Comparison of ENCODE assay signal across 23 mouse cellular contexts in the genomic region with DNA sequence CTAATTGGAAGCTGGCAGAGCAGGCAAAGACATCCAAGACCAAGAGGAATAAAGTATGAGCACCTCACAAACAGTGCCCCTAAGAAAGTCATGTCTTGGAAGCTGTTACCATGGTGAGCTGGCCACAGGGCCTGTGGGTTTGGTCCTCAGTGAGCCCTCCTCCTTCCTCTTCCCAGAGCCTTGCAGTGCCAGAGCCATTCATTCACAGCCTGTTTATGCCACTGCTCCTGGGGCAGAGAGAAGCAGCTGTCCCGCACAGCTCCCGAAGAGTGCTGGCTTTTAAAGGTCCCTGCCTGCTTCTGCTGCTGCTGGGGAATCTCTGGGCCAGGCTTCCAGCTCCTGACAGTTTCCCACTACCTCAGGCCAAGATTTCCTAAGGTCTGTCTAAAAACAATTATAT. TPM values are rescaled to one million over a fixed set of nuclear protein-coding genes. Genes with fewer than 3 reads are reported as not detected.
A peak's percentile ranks its signal among the peaks of the same experiment; 100 is the strongest.
DNase-seq lines count a peak whose midpoint lies in the region; ATAC-seq and TF ChIP-seq lines count a peak whose summit lies in the region.
"Had no signal": no experiment of that assay in that cellular context is flagged by ENCODE, and none has a peak within 500 bp of the region (broad histone marks: within the 10 kb centered on the region; RNA-seq: fewer than 3 reads in every experiment).

No protein-coding gene starts in this region.

- H3ac ChIP-seq in myocyte (ENCODE audit: control insufficient read depth, insufficient read length): no peak overlapping the region

- 25% methylated on average over 2 of the region's 2 CpGs for WGBS in forebrain, embryonic 14.5 days
- WGBS in forebrain, embryonic 12.5 days: 46% methylated on average over 2 of the region's 2 CpGs

- ATAC-seq in forebrain, embryonic 14.5 days: 0 out of 2 replicates have a peak, but pooled peaks have one; percentile 44
- ATAC-seq in forebrain, embryonic 12.5 days (ENCODE audit: low FRiP score): no peak
- ATAC-seq: activated CD4-positive, CD25-positive, alpha-beta regulatory T cell, adult 4 months; intestine, embryonic 15.5 days; liver, embryonic 12.5 days; Patski had no signal

- no peaks in the 10 kb centered on the region for H3K4me1 ChIP-seq in forebrain, embryonic 14.5 days (ENCODE audit: control insufficient read depth, insufficient read depth, low read length)
- H3K4me1 ChIP-seq in forebrain, embryonic 12.5 days: no peaks in the 10 kb centered on the region
- no peaks in the 10 kb centered on the region for H3K4me1 ChIP-seq in cortical plate, adult 2 months (ENCODE audit: control insufficient read depth, insufficient read depth, low read length)
- H3K4me1 ChIP-seq: intestine, embryonic 15.5 days; kidney, embryonic 15.5 days; liver, embryonic 12.5 days had no signal

- TF ChIP-seq CTCF in cortical plate, adult 2 months (IDR thresholded peaks at IDR 0.05; ENCODE audit: extremely low read depth, insufficient read depth, low read length): no peak

- no peak overlapping the region for H3K9ac ChIP-seq in forebrain, embryonic 14.5 days (ENCODE audit: low read length)
- H3K9ac ChIP-seq in forebrain, embryonic 12.5 days: no peak overlapping the region
- H3K9ac ChIP-seq: intestine, embryonic 15.5 days; kidney, embryonic 15.5 days; liver, embryonic 12.5 days; lung, embryonic 14.5 days had no signal

- no peak overlapping the region for H3K4me2 ChIP-seq in forebrain, embryonic 14.5 days (ENCODE audit: low read length)
- no peak overlapping the region for H3K4me2 ChIP-seq in forebrain, embryonic 12.5 days
- H3K4me2 ChIP-seq in myocyte (ENCODE audit: low read depth): no peak overlapping the region
- H3K4me2 ChIP-seq: heart, embryonic 11.5 days; intestine, embryonic 15.5 days; kidney, embryonic 15.5 days; liver, embryonic 12.5 days; lung, embryonic 14.5 days had no signal

- DNase-seq in forebrain, embryonic 14.5 days (ENCODE audit: low spot score): peak; percentile 45
- peak; percentile 44 for DNase-seq in left cerebral cortex, postnatal 4 days
- DNase-seq in left cerebral cortex, adult 18-20 months (ENCODE audit: low spot score in 2 of 2): no peak
- DNase-seq in lung, postnatal 25 days (ENCODE audit: low spot score): no peak
- DNase-seq in urinary bladder, postnatal 36 days (ENCODE audit: low spot score in 2 of 2): no peak
- DNase-seq: adrenal gland, postnatal 14 days; cerebellum, adult 8-10 months; lung, embryonic 14.5 days; thymus, adult 18-20 months had no signal

- no peaks in the 10 kb centered on the region for H3K36me3 ChIP-seq in forebrain, embryonic 14.5 days (ENCODE audit: control insufficient read depth, insufficient read depth, low read length)
- no peaks in the 10 kb centered on the region for H3K36me3 ChIP-seq in forebrain, embryonic 12.5 days (replicated peaks)
- H3K36me3 ChIP-seq in myocyte (ENCODE audit: control insufficient read depth, insufficient read depth): no peaks in the 10 kb centered on the region
- H3K36me3 ChIP-seq: intestine, embryonic 15.5 days; kidney, embryonic 15.5 days; liver, embryonic 12.5 days had no signal

- H3K27me3 ChIP-seq in forebrain, embryonic 14.5 days (replicated peaks; ENCODE audit: control insufficient read depth, insufficient read depth, low read length): no peaks in the 10 kb centered on the region
- H3K27me3 ChIP-seq in forebrain, embryonic 12.5 days: no peaks in the 10 kb centered on the region
- H3K27me3 ChIP-seq in myocyte (ENCODE audit: control insufficient read depth, insufficient read depth, insufficient read length): no peaks in the 10 kb centered on the region
- H3K27me3 ChIP-seq: intestine, embryonic 15.5 days; kidney, embryonic 15.5 days; Patski had no signal

- intact Hi-C loops in left cerebral cortex, postnatal 4 days (cut with DNase I): no loop called here

- TF ChIP-seq POLR2A in cortical plate, adult 2 months (IDR thresholded peaks at IDR 0.05; ENCODE audit: extremely low read depth, insufficient read depth, low read length): peak; percentile 48; the same call in 1 of the 2 replicates
- no peak for TF ChIP-seq POLR2A in myocyte (IDR thresholded peaks at IDR 0.05; ENCODE audit: insufficient read length, low read depth)

- H3K4me3 ChIP-seq in forebrain, embryonic 14.5 days (ENCODE audit: low read depth, low read length): no peak overlapping the region
- no peak overlapping the region for H3K4me3 ChIP-seq in forebrain, embryonic 12.5 days (replicated peaks)
- H3K4me3 ChIP-seq in cortical plate, adult 2 months (ENCODE audit: insufficient read depth, low read length): no peak overlapping the region
- H3K4me3 ChIP-seq in myocyte: no peak overlapping the region
- H3K4me3 ChIP-seq: intestine, embryonic 15.5 days; kidney, embryonic 15.5 days; left cerebral cortex, adult 2 months; liver, embryonic 12.5 days had no signal

- no peaks in the 10 kb centered on the region for H3K79me2 ChIP-seq in myocyte (ENCODE audit: control insufficient read depth, insufficient read depth)

- no peak overlapping the region for H3K27ac ChIP-seq in forebrain, embryonic 14.5 days (ENCODE audit: low read depth, low read length)
- H3K27ac ChIP-seq in forebrain, embryonic 12.5 days: no peak overlapping the region
- no peak overlapping the region for H3K27ac ChIP-seq in cortical plate, adult 2 months (ENCODE audit: insufficient read depth, low read length)
- H3K27ac ChIP-seq: intestine, embryonic 15.5 days; kidney, embryonic 15.5 days; left cerebral cortex, adult 2 months; liver, embryonic 12.5 days; macrophage had no signal

- H3K9me3 ChIP-seq in forebrain, embryonic 14.5 days (replicated peaks; ENCODE audit: control insufficient read depth, low read length): no peaks in the 10 kb centered on the region
- peaks cover 8% of the 10 kb centered on the region for H3K9me3 ChIP-seq in forebrain, embryonic 12.5 days
- H3K9me3 ChIP-seq: intestine, embryonic 15.5 days; liver, embryonic 12.5 days had no signal

TF ChIP-seq in myocyte, 11 proteins besides CTCF, POLR2A, EP300 and RAD21:
- TF ChIP-seq MYOG (IDR thresholded peaks at IDR 0.05; ENCODE audit: control insufficient read depth in 1 of 3, insufficient read depth in 1 of 3, insufficient read length in 2 of 3, low read depth in 2 of 3) (peak in 2 of 3 experiments; percentile 10 to 72), MYOD1 (IDR thresholded peaks at IDR 0.05; ENCODE audit: control insufficient read depth in 1 of 3, insufficient read length in 2 of 3, low read depth in 2 of 3) (peak in 1 of 3 experiments; percentile 17), USF1 (IDR thresholded peaks at IDR 0.05; ENCODE audit: low read depth) (no peak), TCF12 (IDR thresholded peaks at IDR 0.05; ENCODE audit: insufficient read depth, poor library complexity, severe bottlenecking) (no peak), POLR2AphosphoS2 (IDR thresholded peaks at IDR 0.05; ENCODE audit: insufficient read length, low read depth) (no peak), E2F4 (IDR thresholded peaks at IDR 0.05; ENCODE audit: insufficient read depth) (no peak), CEBPB (IDR thresholded peaks at IDR 0.05; ENCODE audit: insufficient read depth, poor library complexity, severe bottlenecking) (no peak)

RNA-seq across cellular contexts. Expression of gene Myog, which starts 24.0 kb away (rescaled TPM):
- polyA plus RNA-seq in forebrain, embryonic 14.5 days (2014; fragmentation: Nextera tagmentation; extraction: Ambion mirVana): not detected in 2 replicates
- 1.2 TPM in 1 of 2 replicates, not detected in the other for polyA plus RNA-seq in forebrain, embryonic 12.5 days (2016; fragmentation: Nextera tagmentation; extraction: Ambion mirVana)
- total RNA-seq in left cerebral cortex, postnatal 4 days (2021): not detected
- total RNA-seq in left cerebral cortex, adult 18-20 months (2021): not detected
- polyA plus RNA-seq in cortical plate, adult 2 months (2012; rRNA removed): 0.08 and 0.13 TPM in 2 replicates
- 1,426 TPM for polyA plus RNA-seq in myocyte (2012; fragmentation: generic; extraction: Trizol)
- total RNA-seq: adrenal gland, postnatal 14 days; heart, postnatal 25 days; left cerebral cortex, adult 2 months; neutrophil, adult 5-6 weeks had no signal
- polyA plus RNA-seq: activated CD4-positive, CD25-positive, alpha-beta regulatory T cell, adult 4 months; large intestine, adult 2 months; lung, embryonic 14.5 days; macrophage; Patski had no signal

RNA-seq across cellular contexts. Expression of gene Adora1, which starts 30.6 kb away (rescaled TPM):
- 5.4 and 7.1 TPM in 2 replicates for polyA plus RNA-seq in forebrain, embryonic 14.5 days (2014; fragmentation: Nextera tagmentation; extraction: Ambion mirVana)
- polyA plus RNA-seq in forebrain, embryonic 12.5 days (2016; fragmentation: Nextera tagmentation; extraction: Ambion mirVana): 1.4 and 1.8 TPM in 2 replicates
- 10 to 100 TPM; 75.5 to 76.4 TPM for total RNA-seq in left cerebral cortex, postnatal 4 days (2021)
- total RNA-seq in left cerebral cortex, adult 18-20 months (2021): 100 to 1,000 TPM; 167 to 172 TPM
- polyA plus RNA-seq in cortical plate, adult 2 months (2012; rRNA removed): 154 and 161 TPM in 2 replicates
- polyA plus RNA-seq in myocyte (2012; fragmentation: generic; extraction: Trizol): 4.5 TPM
- total RNA-seq: neutrophil, adult 5-6 weeks had no signal
- polyA plus RNA-seq: macrophage had no signal

Comparison
In these comparisons a context has a peak if more than half of its experiments do, and no peak if none do; other contexts are left out.
1. DNase-seq: peak in forebrain, embryonic 14.5 days (single experiment) and left cerebral cortex, postnatal 4 days (single experiment); none in left cerebral cortex, adult 18-20 months (0 of 2), lung, postnatal 25 days (single experiment) and urinary bladder, postnatal 36 days (0 of 2).
2. RNA of gene Myog, which starts 24.0 kb away (polyA plus RNA-seq): 1,426 TPM in myocyte (single experiment); 1.2 TPM in forebrain, embryonic 12.5 days, 0.08 to 0.13 TPM in cortical plate, adult 2 months and not detected in forebrain, embryonic 14.5 days; every median in the first group is over 100 times any median in the second.
3. RNA of gene Adora1, which starts 30.6 kb away (polyA plus RNA-seq): 154 to 161 TPM in cortical plate, adult 2 months; 5.4 to 7.1 TPM in forebrain, embryonic 14.5 days, 4.5 TPM in myocyte (single experiment) and 1.4 to 1.8 TPM in forebrain, embryonic 12.5 days; every median in the first group is over 10 times any median in the second.